Mouse (Mus musculus): ENCODE measurements around the gene Cog5.
A peak's percentile ranks its signal among the peaks of the same experiment; 100 is the strongest.

Cog5 gene

DNA sequence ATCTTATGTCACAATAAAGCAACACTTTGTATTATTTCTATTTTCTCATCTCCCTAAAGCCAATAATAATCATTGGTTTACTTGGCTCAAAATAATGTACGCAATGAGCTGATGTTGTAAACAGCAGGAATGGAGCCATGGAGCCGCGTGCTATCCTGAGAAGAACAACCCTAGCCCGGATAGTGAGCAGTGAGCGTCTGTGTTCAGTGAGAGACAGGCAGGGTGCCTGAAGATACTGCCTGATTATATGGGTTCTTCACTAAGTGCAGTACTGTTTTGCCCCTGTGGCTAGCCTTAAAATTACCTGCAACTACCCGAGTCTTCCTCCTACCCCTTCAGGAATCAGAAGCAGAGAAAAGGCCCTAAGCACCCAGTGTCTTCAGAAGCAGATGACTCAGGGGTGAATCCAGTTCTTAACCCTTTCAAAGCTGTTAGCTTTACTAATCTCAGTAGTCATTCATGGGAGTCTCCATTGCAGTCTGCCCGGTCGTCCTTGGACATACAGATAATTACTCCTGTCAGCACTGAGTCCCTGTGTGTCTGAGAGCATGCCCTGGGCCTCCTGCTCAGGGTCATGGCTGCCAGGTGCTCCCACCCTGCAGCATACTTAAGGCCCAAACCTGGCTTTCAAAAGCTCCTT is 240.5 kb downstream of the Cog5 start:
- DNase-seq (ENCODE audit: low spot score): no peak

DNA sequence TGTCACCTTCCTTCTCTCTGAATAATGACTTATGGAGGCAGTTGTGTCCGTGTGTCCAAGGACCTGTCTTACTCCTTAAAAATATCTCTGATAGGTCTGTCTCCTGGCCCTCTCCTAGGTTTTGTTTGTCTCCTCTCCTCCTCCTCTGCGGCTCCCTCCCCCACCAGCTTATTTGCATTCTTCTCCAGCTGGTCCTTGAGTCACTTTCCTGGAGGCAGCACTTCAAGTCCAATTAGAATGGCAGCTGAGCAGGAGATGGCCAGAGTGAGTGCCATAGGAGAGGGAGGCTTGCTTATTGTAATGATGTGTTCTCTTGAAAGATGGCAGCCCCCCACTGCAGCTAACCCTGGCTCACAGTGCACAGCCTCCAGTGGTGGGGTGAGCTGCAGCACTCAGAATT is 241.2 kb downstream of the Cog5 start:
- DNase-seq (ENCODE audit: low spot score): no peak

DNA sequence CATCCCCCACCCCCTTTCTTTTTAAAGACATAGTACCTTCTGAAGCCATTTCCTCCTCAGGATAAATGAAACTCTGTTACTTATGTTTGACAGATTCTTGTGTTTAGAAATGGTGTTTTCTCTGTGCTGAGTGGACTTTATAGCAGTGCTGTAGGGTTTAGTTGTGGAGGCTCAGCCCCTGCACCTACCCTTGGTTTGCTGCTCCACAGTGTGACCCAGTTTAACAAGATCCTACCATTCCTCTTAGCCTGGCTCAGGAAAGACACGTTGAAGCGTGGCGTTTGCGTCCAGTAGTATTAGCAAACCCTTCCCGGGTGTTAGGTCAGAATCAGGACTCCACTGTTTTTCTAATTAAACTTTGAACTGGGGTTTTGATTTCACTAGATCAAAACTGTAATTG is 241.6 kb downstream of the Cog5 start:
- no peak for DNase-seq (ENCODE audit: low spot score)

DNA sequence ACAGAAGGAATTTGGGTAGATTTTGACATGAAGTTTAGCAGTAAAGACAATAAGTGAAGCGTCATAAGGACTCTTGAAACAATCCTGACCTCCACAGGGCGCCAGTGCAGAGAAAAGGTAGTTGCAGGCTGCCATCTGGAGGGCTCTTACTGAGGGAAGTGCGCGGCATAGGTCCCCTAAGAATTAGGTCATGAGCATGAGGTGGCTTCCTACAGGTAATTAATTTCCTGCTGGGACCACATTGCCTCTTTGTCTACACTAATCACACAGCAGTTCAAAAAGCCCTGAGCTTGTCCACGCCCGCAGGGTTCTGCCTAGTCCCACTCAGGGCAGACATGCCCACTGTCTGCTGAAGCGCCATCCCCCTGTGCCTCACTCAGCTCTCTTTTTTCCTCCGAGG is 242.3 kb downstream of the Cog5 start:
- no peak for DNase-seq (ENCODE audit: low spot score)

DNA sequence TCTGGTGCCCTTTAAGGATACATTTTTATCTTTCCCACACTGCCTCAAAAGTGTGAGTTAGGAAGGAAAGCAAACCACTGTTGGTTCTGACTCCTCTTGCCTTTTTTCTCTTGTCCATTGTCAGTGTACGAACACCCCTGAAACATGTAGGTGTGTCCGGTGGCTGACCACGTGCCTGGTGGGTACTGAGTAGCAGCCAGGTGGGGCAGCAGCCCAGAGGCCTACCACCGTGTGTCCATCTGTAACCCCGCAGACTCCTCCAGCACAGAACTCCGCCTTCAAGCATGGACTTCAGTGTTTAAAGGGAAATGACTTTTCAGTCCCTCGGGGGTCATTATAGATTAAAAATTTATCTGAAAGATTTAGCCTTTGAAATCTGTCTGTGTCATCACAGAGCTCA is 242.8 kb downstream of the Cog5 start:
- DNase-seq (ENCODE audit: low spot score): no peak

DNA sequence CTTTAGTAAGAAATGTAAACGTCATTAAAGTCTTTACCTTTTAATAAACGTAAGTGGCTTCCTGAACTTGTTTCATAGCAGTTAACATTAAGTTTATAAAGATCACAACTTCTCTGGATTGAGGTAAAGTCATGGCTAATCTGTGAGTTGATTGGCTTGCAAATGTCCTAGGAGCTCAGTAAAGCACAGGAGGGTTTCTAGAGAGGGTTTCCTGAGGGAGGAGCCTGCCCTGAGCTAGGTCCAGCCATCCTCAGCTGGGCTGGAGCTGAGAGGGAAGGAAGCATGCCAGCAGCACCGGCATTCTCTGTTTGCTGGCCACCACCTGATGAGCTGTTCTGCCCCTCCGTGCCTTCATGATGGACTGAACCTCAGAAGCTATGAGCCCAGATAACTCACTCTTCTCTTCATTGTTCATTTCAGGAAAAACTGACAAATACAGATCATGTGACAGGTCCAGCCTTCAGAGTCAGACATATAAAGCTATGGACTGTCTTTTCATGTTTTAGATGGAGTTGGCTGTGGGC is 245.8 kb downstream of the Cog5 start:
- no peak for DNase-seq (ENCODE audit: low spot score)

DNA sequence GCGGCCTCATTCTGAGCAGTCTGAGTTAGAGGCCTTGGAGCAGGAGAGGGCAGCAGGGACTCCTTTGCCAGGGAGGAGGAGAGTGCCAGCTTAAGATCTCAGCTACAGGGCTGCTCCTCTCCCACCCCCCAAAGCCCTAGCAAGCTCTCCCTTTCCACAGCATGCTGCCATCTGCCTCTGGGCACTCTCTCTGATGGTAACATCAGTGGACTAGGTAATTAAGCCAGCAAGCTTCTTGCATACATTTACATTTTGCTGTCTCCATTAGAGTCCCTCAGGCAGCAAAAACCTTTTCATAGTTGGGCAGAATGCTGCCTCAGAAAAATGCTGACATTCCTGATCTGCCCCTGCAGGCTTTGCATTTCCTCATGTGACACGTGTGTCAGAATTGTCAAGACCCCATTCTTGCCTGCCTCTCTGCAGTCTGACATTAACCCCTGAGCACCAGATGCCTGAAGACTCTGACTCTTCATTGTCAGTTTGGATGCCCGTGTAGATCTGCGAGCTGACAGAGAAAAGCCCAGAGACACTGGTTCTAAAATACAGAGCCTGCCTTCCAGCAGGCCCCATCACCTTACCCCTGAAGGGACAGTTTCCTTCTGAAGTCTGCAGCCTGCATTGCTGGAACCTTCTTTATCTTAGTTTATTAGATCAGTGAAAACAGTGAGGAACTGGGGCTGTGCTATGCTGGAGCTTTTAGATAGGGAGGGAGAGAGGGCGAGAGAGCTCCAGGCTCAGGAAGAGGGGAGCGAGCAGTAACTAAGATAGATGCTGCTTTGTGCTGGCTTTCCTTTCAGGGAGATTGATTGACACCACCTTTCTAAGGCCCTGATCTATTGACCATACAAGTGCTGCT is 251.3 kb downstream of the Cog5 start:
- DNase-seq (ENCODE audit: low spot score): no peak

DNA sequence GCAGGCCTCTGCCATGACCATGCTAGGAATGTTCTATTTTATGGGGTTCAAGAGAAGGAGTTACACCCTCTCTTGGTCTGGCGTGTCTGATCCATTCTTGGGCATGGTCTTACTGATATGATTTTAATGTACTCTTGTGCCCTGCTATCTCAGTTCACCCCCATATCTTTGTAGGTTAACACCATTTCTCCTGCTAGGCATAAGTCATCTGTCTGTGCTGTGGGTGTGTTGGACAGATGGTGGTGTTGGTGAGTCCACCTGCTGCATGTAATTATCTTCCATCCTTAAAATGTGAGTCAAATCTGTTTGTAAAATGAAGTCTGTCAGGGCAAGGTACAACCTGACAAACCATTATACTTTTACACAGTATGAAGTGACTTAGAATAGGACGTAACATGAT is 252.8 kb downstream of the Cog5 start:
- DNase-seq (ENCODE audit: low spot score): no peak

DNA sequence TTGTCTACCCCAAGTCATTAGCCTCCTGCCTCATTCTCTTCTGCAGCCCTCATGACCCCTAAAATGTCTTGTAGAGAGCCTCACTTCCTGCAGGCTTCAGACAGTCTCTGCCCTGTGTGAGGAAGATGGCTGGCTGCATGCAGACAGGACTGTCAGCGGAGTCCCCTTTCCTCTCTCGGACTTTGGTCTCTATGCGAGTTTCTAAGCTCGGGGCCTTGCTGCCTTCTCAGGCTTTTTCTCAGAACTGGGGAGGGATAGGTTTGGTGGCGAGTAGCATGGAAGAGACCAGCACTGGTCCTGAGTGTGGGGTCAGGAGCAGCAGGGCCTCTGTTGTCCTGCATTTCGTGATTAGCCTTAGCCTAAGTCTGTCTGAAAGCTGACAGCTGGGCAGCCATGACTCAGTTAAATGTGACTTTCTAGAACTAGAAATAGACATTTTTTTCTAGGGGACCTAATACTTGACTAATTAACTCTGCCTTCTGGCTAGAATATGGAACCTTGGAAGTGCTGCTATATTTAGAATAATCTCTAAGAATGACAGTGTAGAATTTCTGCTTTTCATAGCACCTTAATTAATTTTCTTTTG is 258.4 kb downstream of the Cog5 start:
- DNase-seq (ENCODE audit: low spot score): no peak

DNA sequence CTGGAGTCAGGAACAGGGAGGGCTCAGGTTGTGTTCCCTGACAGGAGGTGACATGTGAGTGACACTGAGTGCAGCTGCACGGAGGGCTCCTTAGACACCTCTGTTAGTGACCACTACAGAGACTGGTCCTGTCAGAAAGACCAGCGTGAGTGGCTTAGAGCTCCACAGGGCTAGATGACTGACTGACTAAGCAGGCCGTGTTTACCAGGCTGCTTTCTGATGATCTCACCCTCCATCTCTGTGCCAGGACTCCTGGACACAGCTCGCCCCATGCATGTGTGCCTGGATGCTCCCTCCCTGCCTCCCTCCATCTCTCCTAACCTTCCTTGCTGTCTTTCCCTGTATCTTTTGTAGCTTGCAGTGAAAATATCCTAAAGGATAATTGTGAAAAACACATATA is 258.9 kb downstream of the Cog5 start:
- no peak for DNase-seq (ENCODE audit: low spot score)

DNA sequence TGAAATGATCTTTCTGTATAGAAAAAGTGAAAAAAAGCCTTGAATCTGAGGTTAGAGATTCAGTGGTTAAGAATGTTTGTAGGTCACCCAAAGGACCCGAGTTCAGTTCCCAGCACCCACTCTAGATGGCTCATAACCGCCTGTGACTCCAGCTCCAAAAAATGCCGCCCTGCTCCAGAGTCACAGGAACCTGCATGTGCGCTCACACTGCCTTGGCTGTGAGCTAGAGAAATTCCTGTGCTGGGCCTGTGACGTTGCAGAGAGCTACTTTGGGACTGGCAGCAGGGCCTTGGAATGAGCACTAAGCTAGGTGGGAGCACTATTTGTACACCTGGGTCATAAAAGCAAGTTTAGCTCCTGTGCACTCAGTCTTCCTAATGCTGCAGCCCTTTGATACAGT is 262.0 kb downstream of the Cog5 start:
- no peak for DNase-seq (ENCODE audit: low spot score)

DNA sequence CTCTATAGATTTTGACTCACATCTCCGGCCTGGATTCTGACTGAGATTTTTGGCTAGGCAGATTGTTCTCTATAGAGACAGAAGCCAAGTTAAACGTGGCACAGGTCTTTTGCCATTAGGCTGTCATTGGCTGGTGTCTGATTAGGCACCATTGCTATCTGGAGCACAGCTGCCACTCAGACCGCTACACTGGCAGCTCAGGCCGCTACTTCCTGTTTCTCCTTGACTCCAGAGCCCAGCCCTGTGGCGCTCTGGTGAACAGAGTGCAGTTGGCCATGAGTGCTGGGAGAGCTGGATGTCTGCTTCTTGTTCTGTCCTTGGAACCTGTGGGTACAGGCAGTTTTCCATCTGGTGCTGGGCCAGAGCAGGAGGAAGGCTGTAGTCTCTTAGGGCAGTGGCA is 262.6 kb downstream of the Cog5 start:
- DNase-seq (ENCODE audit: low spot score): no peak

DNA sequence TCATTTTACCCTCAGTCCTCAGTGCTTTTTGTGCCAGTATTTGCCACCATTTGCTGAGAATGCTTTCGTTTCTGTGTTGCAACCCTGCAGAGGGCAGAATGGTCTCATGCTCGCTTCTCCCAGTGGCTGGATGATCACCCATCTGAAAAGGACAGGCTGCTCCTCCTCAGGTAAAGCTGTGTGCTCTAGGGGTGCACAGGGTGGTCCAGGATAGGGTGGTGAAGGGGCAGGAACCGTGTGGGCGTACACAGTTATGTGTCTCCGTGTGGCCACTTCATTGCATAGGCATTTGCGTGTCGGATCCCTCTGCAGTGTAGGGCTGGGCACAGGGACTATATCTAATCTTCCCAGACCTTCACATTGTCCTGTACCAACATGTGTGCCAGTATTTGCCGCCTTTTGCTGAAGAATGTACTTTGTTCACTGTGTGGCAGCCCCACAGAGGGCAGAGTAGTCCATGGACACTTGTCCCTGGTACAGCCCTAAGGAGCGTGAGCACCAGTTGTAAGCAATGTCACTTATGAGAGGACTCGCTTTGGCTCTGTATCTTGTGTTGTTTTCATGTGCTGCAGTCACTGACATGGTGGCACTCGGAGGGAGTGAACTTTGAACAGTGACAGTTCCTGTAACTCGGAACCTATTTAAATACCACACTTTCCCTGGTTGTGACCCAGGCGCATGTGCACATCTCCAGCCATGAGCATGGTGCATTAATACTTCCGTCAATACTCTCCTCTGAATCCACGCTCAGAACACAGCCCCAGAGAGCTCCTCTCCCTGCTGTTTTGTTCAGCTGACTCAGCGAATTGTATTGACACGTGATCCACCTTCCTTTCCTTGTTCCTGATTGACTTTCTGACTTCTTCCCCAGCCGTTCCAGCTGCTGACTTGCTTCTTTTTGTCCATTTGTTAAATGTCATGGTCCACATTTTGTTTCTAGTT is 266.1 kb downstream of the Cog5 start:
- no peak for DNase-seq (ENCODE audit: low spot score)

DNA sequence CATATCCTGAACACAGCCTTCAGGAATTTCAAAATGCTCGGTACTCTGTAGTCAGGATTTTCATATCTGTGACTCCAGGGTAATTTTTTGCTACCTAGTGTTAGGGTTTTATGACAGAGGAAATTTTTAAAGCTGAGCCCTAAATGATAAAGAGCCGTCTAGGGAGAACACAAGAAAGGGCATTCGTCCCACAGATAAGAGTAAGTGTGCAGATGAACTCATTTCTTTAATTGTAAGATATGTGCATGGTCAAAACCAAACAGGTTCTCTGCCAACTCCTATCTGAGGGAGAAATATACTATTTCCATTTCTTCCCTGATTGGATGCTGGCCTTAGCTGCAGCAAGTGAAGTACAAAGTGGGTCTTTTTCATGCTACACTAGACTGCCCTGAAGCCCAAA is 269.5 kb downstream of the Cog5 start:
- DNase-seq (ENCODE audit: low spot score): no peak

DNA sequence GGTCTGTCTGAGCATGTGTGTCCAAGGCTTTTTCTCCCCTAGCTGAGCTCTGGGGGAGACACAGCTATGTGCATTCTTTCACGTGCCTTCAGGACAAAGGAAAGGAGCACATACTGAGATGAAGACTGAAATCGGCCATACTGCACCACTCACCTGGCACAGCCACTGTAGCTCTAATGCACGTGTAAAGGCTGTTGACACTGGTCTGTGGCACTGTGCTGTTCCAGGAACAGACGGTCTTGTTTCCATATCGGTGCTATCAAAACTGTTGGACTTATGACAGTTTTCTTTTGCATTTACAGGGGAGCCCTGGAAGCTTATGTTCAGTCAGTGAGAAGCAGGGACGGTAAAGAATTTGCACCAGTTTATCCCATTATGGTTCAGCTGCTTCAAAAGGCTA is 270.7 kb downstream of the Cog5 start:
- DNase-seq (ENCODE audit: low spot score): no peak

DNA sequence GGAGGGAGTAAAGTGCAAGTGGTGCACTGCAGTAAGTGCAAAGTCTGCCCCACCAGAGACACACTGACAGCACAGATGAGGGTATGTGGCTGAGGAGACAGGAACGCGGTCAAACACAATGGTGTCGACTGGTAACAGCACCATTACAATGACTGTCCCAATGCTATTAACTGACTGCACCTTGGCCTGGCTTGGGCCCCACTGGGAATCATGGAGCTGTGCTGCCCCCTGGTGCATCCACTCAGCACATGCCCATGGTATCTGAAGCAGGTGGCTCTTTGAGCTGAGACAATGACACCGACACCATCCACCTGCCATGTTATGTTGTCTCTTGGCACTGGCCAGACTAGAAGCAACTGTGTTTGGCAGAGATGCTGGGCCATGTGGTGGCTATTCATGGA is 272.0 kb downstream of the Cog5 start:
- peak; percentile 52 for DNase-seq (ENCODE audit: low spot score)

DNA sequence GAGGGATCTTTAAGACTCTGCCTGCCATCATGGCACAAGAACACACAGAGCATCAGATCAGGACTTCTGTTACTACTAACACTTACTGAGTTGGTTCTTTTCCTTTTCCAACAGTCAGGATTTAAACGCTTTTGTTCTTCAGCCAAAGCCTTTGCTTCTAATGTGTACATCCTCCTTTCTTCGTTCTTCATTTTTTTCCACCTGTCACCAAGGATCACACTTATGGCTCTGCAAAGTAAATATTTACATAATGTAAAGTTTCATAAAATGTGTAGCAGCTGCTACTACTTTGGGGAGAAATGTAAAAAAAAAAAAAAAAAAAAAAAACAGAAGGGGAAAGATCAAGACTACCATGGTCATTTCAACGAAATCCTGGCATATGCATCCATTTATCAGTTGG is 273.8 kb downstream of the Cog5 start:
- no peak for DNase-seq (ENCODE audit: low spot score)

DNA sequence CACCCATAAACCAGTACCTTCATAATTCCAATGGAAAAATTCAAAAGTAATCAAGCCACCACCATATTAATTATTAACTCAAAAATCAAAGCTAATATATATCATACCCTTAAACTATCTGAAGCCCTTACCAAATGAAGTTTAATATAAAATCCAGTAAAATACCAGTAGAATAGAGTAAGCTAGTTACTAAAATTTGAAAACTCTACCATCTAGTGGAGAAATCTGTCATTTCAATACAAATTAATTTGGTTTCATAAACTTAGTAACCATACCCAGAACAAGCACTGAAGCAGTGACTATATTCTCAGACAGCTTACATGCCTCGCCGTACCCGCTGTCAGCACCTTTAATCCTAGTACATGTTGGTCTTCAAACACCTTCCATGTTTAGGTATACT is 277.1 kb downstream of the Cog5 start:
- no peak for DNase-seq (ENCODE audit: low spot score)

DNA sequence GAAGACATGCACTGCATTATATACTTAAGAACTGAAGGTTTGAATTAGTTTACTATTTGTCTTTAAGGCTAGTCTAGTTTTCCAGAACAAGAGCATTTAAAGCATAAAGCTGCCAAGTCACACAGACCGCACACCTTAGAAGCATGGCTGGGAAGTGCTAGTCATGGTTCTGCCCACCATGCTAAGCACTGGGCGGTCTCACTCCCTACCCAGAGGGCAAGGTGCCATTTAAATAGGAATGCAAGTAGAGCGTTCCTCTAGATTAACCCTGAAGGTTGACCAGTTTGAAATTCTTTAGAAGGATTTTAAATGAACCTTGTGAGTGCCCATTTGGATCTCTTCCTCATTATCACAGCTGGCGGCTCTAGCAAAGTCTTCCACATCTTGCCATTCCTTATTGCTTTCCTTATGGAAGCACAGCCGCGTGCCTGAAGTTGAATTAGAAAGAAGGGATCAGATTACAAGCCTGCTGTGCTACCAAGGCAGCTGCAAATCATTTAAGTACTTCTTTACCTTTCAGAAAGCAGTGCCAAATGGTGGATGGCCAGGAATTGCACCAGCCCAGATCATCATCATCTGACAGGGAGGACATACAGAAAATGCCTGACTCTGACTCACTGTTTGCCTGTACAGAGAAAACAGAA is 282.1 kb downstream of the Cog5 start:
- no peak for DNase-seq (ENCODE audit: low spot score)

DNA sequence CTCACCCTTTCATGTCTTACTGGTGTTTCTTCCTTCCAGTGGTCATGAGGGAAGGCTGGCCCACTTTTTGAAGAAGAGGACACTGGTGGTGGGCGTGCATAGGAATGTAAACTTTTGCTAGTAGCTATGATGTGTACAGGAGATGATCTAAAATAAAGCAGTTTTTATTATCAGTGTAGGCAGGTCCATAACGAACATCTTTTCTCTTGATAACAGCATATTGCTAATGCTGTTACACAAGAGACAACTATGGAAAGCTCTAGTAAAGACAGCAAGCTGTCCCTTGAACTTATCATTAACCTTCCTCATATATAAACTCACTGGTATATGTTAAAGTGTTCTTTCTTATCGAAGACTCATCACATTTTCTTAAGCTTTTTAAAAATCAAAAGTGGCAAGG is 282.9 kb downstream of the Cog5 start:
- DNase-seq (ENCODE audit: low spot score): no peak

DNA sequence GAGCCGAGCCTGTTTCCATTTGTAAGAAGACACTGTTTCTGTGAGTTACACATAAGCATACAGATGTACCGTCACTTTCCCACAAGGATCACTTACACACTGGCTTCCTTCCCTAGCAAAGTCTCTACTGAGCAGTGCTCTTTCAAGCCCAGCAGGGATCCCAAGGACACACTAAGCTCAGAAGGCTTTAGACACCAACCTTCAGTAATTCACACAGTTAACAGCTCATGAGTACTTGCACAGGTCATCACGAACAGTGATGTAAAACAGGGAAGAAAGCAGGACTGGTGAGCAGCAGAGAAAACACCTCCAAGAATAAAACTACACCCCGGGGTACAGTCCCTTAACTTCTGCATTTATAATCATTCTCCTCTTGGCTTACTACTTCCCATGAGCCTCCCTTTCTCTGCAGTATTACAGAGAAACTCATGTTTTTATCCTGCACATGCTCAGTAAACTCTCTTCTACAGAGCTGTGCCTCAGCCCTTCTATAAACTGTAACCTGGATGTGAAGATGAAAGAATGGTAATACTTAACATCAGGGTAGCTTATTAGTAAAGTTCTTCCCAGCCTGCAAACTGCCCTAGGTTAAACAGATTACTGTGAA is 283.8 kb downstream of the Cog5 start:
- no peak for DNase-seq (ENCODE audit: low spot score)
